Mouse (Mus musculus) lung, embryonic 14.5 days (tissue): ENCODE data around the gene Parp8. TPM values are rescaled to one million over a fixed set of nuclear protein-coding genes. Genes with fewer than 3 reads are reported as not detected.

Source experiments
- ATAC-seq: fragments of 200-750 bp; cut with Nextera tagmentation; 2 replicates; pipeline ENCODE4 v1.8.0; 2017; ENCODE audit warnings: mild to moderate bottlenecking, moderate TSS enrichment, moderate library complexity; ENCODE audit not compliant: insufficient read depth
- DNase-seq: peaks from one replicate; pipeline ENCODE4 v3.0.0-alpha.2; 2015
- H3K27ac ChIP-seq: fragments of 300-500 bp; sonication (generic); 2 replicates; pipeline ENCODE4 v1.5.1; 2014; ENCODE audit warnings: low read depth, mild to moderate bottlenecking, moderate library complexity
- H3K27me3 ChIP-seq: fragments of 300-500 bp; sonication (generic); 2 replicates; pipeline ENCODE4 v1.6.1; 2014; ENCODE audit warnings: low read length, control low read depth; ENCODE audit not compliant: insufficient read depth
- H3K36me3 ChIP-seq: fragments of 300-500 bp; sonication (generic); 2 replicates; pipeline ENCODE4 v1.6.1; 2014; ENCODE audit warnings: control low read depth; ENCODE audit not compliant: insufficient read depth
- H3K4me1 ChIP-seq: fragments of 300-500 bp; sonication (generic); 2 replicates; pipeline ENCODE4 v1.6.1; 2014; ENCODE audit warnings: antibody characterized with exemption, control low read depth; ENCODE audit not compliant: insufficient read depth
- H3K4me2 ChIP-seq: fragments of 300-500 bp; sonication (generic); 2 replicates; pipeline ENCODE4 v1.6.1; 2014; ENCODE audit warnings: mild to moderate bottlenecking
- H3K4me3 ChIP-seq: fragments of 300-500 bp; sonication (generic); 2 replicates; pipeline ENCODE4 v1.5.1; 2014; ENCODE audit warnings: low read depth, low read length
- H3K9ac ChIP-seq: fragments of 300-500 bp; sonication (generic); 2 replicates; pipeline ENCODE4 v1.6.1; 2014
- H3K9me3 ChIP-seq: fragments of 300-500 bp; sonication (generic); 2 replicates; pipeline ENCODE4 v1.6.1; 2016; ENCODE audit warnings: low read depth, low read length, control low read depth
- CTCF ChIP-seq: IDR thresholded peaks from 2 replicates; pipeline ENCODE4 v1.5.1; 2016; ENCODE audit warnings: antibody characterized with exemption, low read depth
- WGBS: fragments of 180-500 bp; shearing (Covaris S2); extraction: QIAGEN DNeasy Blood & Tissue Kit; methylation state at CpG from one replicate; pipeline ENCODE4 v1.1.7; 2014; 5-methylcytosine and 5-hydroxymethylcytosine counted together
- polyA plus RNA-seq: library from polyadenylated mRNA; unstranded; fragments of >200 nt; fragmentation: Nextera tagmentation; extraction: Ambion mirVana; gene quantifications from 2 replicates; pipeline ENCODE4 v1.2.1, GENCODE M21; 2014

Gene Parp8
- polyA plus RNA-seq, 1 experiment from 2014 or later, result 12.8 TPM

DNA sequence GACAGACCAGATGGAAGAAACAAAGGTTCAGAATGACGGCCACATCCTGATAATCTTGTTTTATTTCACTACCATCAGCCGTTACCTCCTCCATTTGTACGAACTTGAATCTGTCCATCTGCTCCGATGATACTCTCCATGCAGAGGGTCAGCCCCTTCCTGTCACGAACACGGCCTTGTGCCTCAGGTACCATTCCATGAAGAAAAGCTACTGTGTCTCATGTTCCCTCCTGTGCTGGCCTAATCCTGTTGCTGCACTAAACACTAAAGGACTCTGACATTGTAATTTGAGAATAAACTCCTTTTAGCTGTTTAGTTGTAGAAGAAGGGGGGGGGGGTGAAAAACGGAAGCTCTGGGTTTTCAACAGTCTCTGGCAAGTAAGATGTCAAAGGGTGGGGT is 33.8 kb downstream of the Parp8 start:
- no peaks in the 10 kb centered on the region for H3K27me3 ChIP-seq
- H3K36me3 ChIP-seq, result no peaks in the 10 kb centered on the region
- TF ChIP-seq CTCF, result no peak
- no peak overlapping the region for H3K4me3 ChIP-seq
- no peak overlapping the region for H3K9ac ChIP-seq
- no peak overlapping the region for H3K27ac ChIP-seq
- no peak for ATAC-seq
- DNase-seq, result no peak
- no peaks in the 10 kb centered on the region for H3K9me3 ChIP-seq
- 75% methylated on average over 7 of the region's 7 CpGs for WGBS
- H3K4me2 ChIP-seq, result no peak overlapping the region
- no peaks in the 10 kb centered on the region for H3K4me1 ChIP-seq

DNA sequence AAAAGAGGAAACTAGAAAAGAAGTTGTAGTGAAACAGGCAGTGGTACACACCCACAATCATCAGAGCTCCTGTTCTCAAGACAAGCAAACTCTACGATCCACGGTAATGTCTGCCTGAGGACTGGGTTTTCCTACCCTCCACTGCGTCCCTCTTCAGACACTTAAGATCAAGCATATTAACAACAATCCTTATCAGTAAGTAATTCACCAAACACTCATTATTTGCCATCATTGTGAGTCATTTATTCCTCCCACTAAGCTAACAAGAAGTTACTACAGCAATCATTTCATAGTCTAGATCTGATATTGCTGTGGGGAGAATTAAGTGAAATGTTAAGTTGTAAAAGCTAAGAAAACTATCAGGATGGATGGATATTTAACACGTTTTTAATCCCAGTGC is 35.0 kb downstream of the Parp8 start:
- ATAC-seq, result no peak
- Histone ChIP-seq H3K4me2 (no peak overlapping the region), H3K9me3 (no peaks in the 10 kb centered on the region), H3K27ac (no peak overlapping the region), H3K9ac (no peak overlapping the region), H3K4me3 (no peak overlapping the region), H3K4me1 (no peaks in the 10 kb centered on the region), H3K27me3 (no peaks in the 10 kb centered on the region), H3K36me3 (no peaks in the 10 kb centered on the region)
- TF ChIP-seq CTCF, result no peak
- WGBS, result 34% methylated on average over 4 of the region's 4 CpGs
- DNase-seq, result no peak

DNA sequence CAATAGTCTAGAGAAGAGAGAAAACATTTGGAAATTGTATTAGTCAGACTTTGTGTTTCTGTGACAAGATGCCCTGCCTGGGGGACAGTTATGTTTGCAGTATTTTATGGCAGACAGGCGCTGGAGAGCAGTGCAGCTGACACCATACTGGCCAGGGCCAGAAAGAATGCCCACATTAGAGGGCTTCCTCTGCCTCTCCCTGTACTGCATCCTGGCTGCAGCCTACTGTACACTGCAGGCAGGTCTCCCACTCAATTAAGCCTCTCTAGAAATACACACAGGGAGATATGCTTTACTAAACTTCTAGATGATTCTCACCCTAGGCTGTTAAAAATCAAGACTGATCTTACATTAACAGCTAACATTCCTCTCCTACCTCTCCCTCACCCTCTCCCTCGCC is 36.6 kb downstream of the Parp8 start:
- Histone ChIP-seq H3K4me3 (no peak overlapping the region), H3K4me2 (no peak overlapping the region), H3K4me1 (no peaks in the 10 kb centered on the region), H3K9ac (no peak overlapping the region), H3K27ac (no peak overlapping the region), H3K9me3 (no peaks in the 10 kb centered on the region), H3K27me3 (no peaks in the 10 kb centered on the region), H3K36me3 (no peaks in the 10 kb centered on the region)
- DNase-seq (no peak), ATAC-seq (peak; percentile 38; the same call in 1 of the 2 replicates)
- 55% methylated on average over 2 of the region's 2 CpGs for WGBS
- TF ChIP-seq CTCF, result no peak

DNA sequence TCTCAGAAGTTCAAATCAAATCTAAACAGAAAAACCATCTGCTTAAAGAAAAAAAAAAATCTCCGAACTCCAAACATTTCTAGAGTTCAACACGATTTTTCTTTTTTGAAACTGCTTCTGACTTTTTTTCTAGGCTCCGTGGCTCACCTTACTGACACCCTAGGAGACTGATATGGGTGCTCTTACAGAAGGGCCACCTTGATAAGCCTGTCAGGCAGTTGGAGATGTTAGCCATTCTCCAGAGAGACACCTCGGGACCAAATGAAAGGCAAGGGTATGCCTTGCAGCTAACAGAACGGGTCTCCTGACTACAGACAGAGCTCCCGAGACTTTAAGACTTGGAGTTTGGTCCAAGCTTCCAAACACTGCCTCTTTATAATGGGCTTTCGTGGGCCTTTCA is 37.1 kb downstream of the Parp8 start:
- no peak overlapping the region for H3K4me3 ChIP-seq
- H3K4me1 ChIP-seq, result no peaks in the 10 kb centered on the region
- DNase-seq (no peak), ATAC-seq (no peak)
- 50% methylated on average over 7 of the region's 7 CpGs for WGBS
- no peak overlapping the region for H3K27ac ChIP-seq
- no peaks in the 10 kb centered on the region for H3K27me3 ChIP-seq
- no peak overlapping the region for H3K4me2 ChIP-seq
- no peaks in the 10 kb centered on the region for H3K9me3 ChIP-seq
- no peak overlapping the region for H3K9ac ChIP-seq
- H3K36me3 ChIP-seq, result no peaks in the 10 kb centered on the region
- no peak for TF ChIP-seq CTCF

DNA sequence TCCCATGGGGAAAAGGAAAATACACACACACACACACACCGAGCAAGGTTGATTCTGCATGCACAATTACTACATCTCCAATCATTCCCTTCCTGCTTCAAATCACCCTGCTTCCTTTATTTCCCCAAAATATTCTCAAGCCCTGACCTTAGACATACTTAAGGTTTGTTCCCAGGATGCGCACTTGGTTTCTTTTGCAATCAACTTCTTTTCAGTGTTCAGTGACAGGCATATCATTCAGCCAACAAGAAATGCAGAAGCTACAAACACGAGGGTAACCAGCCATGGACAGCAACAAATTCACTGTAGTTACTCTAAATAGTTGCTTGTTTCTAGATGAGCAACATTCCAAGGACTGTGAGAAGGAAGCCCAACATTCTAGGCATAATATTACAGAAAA is 38.1 kb downstream of the Parp8 start:
- ATAC-seq (no peak), DNase-seq (no peak)
- WGBS, result 73% methylated on average over 3 of the region's 3 CpGs
- TF ChIP-seq CTCF, result no peak
- H3K9me3 ChIP-seq, result no peaks in the 10 kb centered on the region
- H3K4me3 ChIP-seq, result no peak overlapping the region
- H3K4me2 ChIP-seq, result no peak overlapping the region
- H3K36me3 ChIP-seq, result no peaks in the 10 kb centered on the region
- H3K27me3 ChIP-seq, result no peaks in the 10 kb centered on the region
- no peaks in the 10 kb centered on the region for H3K4me1 ChIP-seq
- no peak overlapping the region for H3K9ac ChIP-seq
- H3K27ac ChIP-seq, result no peak overlapping the region

DNA sequence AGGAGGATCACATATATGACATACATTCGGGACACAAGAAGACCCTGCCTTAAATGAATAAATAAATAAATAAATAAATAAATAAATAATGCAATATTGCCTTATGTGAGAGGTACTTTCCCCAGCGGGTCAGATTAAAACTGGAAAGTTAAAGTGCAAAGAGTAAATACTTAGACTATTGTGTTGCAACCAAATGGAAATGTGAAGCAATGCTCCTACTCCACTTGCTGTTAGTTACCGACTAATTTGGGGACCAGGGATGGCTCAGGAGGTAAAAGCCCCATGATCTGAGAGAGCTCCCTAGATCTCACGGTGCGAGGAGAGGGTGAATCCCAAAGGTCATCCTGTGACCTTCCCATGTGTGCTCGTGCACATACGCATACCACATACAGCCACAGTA is 38.7 kb downstream of the Parp8 start:
- no peaks in the 10 kb centered on the region for H3K36me3 ChIP-seq
- 0 out of 2 replicates have a peak, but pooled peaks have one; percentile 13 for ATAC-seq
- no peak overlapping the region for H3K4me2 ChIP-seq
- no peak for TF ChIP-seq CTCF
- H3K4me1 ChIP-seq, result no peaks in the 10 kb centered on the region
- WGBS, result 89% methylated on average over 7 of the region's 7 CpGs
- no peaks in the 10 kb centered on the region for H3K9me3 ChIP-seq
- H3K4me3 ChIP-seq, result no peak overlapping the region
- H3K27me3 ChIP-seq, result no peaks in the 10 kb centered on the region
- no peak overlapping the region for H3K9ac ChIP-seq
- DNase-seq, result no peak
- no peak overlapping the region for H3K27ac ChIP-seq

DNA sequence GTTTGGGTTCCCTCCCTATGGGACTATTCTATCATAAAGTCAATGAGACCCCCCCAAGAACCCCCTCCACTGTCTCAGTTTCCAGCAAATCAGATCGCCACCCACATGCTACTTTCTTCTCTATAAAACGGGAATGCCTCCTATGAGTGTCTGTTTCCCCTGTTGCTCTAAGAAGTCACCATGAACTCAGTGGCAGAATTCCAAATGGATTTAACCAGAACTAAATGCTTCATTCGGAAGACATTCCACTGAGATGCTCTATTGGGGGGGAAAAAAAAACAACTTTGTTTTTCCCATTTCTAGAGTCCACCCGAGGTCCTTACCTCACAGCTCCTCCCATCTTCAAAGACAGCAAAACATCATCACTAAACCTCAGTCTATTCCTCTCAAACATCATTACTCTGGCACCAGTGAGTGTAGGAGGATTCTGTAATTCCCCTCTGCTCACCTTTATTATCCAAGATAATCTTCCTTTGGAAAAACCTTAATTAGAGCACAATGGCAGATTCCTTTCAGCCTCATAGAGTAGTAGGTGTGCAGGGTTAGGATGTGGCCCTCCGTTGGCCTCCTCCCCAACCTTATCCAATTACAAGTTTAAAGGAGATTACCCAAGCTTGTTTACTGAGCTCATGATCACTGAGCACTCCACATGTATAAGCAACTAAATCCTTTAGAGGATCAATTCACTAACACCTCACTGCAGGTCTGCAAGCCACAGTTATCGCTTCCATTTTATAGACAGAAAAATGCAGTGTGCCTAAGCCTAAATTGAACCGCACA is 51.1 kb downstream of the Parp8 start:
- Histone ChIP-seq H3K4me3 (no peak overlapping the region), H3K36me3 (no peaks in the 10 kb centered on the region), H3K9ac (no peak overlapping the region), H3K27ac (no peak overlapping the region), H3K4me1 (no peaks in the 10 kb centered on the region), H3K4me2 (no peak overlapping the region), H3K9me3 (no peaks in the 10 kb centered on the region), H3K27me3 (no peaks in the 10 kb centered on the region)
- no peak for TF ChIP-seq CTCF
- 80% methylated on average over 7 of the region's 7 CpGs for WGBS
- DNase-seq, result no peak
- ATAC-seq, result no peak
